Mouse (Mus musculus) testis, adult 2 months (tissue): ENCODE measurements around the gene Ccdc81.

Source experiments
- CTCF ChIP-seq: fragments of 200-500 bp; IDR thresholded peaks from 2 replicates; pipeline ENCODE4 v1.5.1; 2012; ENCODE audit warnings: low read depth, mild to moderate bottlenecking, inconsistent platforms, low read length, moderate library complexity; ENCODE audit not compliant: control insufficient read depth, insufficient read depth, insufficient replicate concordance
- POLR2A ChIP-seq: fragments of 200-500 bp; IDR thresholded peaks from 2 replicates; pipeline ENCODE4 v1.6.1; 2012; ENCODE audit warnings: low read depth, mild to moderate bottlenecking, inconsistent platforms, low read length, moderate library complexity; ENCODE audit not compliant: control insufficient read depth

- TF ChIP-seq CTCF (no peak), POLR2A (no peak)
Measured at GRCm38 (mm10) chr7:89948026-89948425, 44.6 kb upstream of the Ccdc81 start.
